Mouse (Mus musculus) ES-E14 (cell line): Measurements from ENCODE around the gene Tlr4. TPM values are rescaled to one million over a fixed set of nuclear protein-coding genes. Genes with fewer than 3 reads are reported as not detected.

Experiments used
- DNase-seq: peaks from one replicate; pipeline ENCODE4 v3.0.0-alpha.2; 2013; ENCODE audit warnings: low read depth, low spot score
- H3K27ac ChIP-seq: 2 replicates; pipeline ENCODE4 v1.5.1; 2012; ENCODE audit warnings: low read depth, mild to moderate bottlenecking, low read length, moderate library complexity, mixed read lengths; ENCODE audit not compliant: poor library complexity, insufficient read depth, severe bottlenecking
- H3K36me3 ChIP-seq: 2 replicates; pipeline ENCODE4 v1.6.1; 2012; ENCODE audit warnings: mild to moderate bottlenecking, low read length, moderate library complexity, mixed read lengths; ENCODE audit not compliant: control insufficient read depth, poor library complexity, insufficient read depth, severe bottlenecking
- H3K4me1 ChIP-seq, 2 experiments: fragments of 150-350 bp in 1 of 2; sonication (generic) in 1 of 2; 2 replicates each; pipeline ENCODE4 v1.6.1; 2012; ENCODE audit warnings: low read length in 2 of 2, mild to moderate bottlenecking in 1 of 2, mixed read lengths in 1 of 2; ENCODE audit not compliant: control insufficient read depth in 2 of 2, insufficient read depth in 2 of 2, poor library complexity in 1 of 2
- H3K4me3 ChIP-seq, 2 experiments: fragments of 150-350 bp in 1 of 2; sonication (generic) in 1 of 2; 2 replicates each; pipeline ENCODE4 v1.5.1; 2012; ENCODE audit warnings: low read length in 2 of 2, low read depth in 1 of 2, mild to moderate bottlenecking in 1 of 2, mixed read lengths in 1 of 2; ENCODE audit not compliant: insufficient read depth in 1 of 2, poor library complexity in 1 of 2, severe bottlenecking in 1 of 2
- H3K9ac ChIP-seq: 2 replicates; pipeline ENCODE4 v1.6.1; 2012; ENCODE audit warnings: low read depth, mild to moderate bottlenecking, low read length, mixed read lengths; ENCODE audit not compliant: poor library complexity, insufficient read depth, severe bottlenecking
- H3K9me3 ChIP-seq: fragments of 150-350 bp; sonication (generic); 2 replicates; pipeline ENCODE4 v1.6.1; 2012; ENCODE audit warnings: low read depth, mild to moderate bottlenecking, low read length; ENCODE audit not compliant: control insufficient read depth, insufficient read depth
- CHD2 ChIP-seq: IDR thresholded peaks from 2 replicates; pipeline ENCODE4 v1.6.1; 2014; ENCODE audit warnings: mild to moderate bottlenecking, low read depth, low read length, inconsistent platforms
- HCFC1 ChIP-seq: IDR thresholded peaks from 2 replicates; pipeline ENCODE4 v1.6.1; 2012; ENCODE audit warnings: low read length, inconsistent platforms, borderline replicate concordance; ENCODE audit not compliant: insufficient read depth
- MAFK ChIP-seq: IDR thresholded peaks from 2 replicates; pipeline ENCODE4 v1.6.1; 2014; ENCODE audit warnings: mild to moderate bottlenecking, low read depth, low read length, inconsistent platforms; ENCODE audit not compliant: insufficient read depth
- ZC3H11A ChIP-seq: IDR thresholded peaks from 2 replicates; pipeline ENCODE4 v1.6.1; 2012; ENCODE audit warnings: low read depth, mild to moderate bottlenecking, inconsistent platforms, low read length, borderline replicate concordance
- ZNF384 ChIP-seq: IDR thresholded peaks from 2 replicates; pipeline ENCODE4 v1.6.1; 2012; ENCODE audit warnings: low read depth, low read length, inconsistent platforms
- in situ Hi-C, 2 experiments: fragments of 600-800 bp; cut with MboI; formaldehyde crosslinking; loops; one replicate each; pipeline ENCODE4 v1.15.1; 2025; ENCODE audit warnings: low sequenced_read_pairs in 2 of 2, inconsistent platforms in 1 of 2; ENCODE audit not compliant: unreplicated experiment in 2 of 2
- total RNA-seq: library from RNA; depleted of rRNA; stranded (reverse); fragments of 300-350 nt; gene quantifications from 2 replicates; pipeline ENCODE4 v1.2.3, GENCODE M21; 2012

Gene Tlr4
- total RNA-seq, 1 experiment: 0.36 TPM

DNA sequence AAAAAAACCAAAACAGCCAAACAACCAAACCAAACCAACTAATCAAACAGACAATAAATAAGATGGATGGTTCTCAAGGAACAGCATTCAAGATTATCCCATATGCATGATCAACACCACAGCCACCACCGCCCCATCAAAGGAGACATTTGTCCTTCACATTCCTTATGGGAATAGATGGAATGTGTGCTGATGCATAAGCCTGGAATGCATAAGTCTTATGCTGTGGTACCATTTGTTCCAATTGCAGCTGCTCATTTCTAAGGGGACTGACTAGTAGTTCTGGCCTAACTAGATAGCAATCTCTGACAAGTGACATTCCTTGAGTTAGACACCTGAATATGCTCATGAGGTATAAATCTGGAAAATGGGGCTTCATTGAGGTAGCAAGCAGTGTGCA, 54.1 kb downstream of the Tlr4 start:
- H3K4me3 ChIP-seq: no peak overlapping the region

DNA sequence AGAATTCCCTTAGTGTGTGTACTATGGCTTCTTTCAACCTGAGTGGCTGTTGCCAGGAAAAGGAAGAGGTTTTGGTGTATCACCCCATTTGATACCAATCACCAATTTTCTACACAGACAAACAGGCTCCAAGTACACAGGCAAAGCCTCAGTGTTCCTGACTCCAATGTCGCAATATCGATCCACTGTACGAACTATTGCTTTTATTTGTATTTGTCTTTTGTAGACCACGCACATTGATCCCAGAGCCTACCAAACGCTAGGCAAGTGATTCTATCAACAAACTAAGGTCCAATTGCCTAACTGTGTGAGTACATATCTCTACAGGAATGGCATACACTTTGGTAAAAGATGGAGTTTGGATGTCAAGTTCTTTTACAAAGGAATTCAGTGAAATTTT, 55.9 kb downstream of the Tlr4 start:
- no peak overlapping the region for H3K27ac ChIP-seq
- no peaks in the 10 kb centered on the region for H3K4me1 ChIP-seq
- H3K4me3 ChIP-seq: no peak overlapping the region
- in situ Hi-C loops: no loop called here
- no peaks in the 10 kb centered on the region for H3K36me3 ChIP-seq
- no peak overlapping the region for H3K9ac ChIP-seq
- TF ChIP-seq MAFK (no peak), ZNF384 (no peak), CHD2 (no peak), ZC3H11A (no peak), HCFC1 (no peak)
- no peak for DNase-seq
- H3K9me3 ChIP-seq: no peaks in the 10 kb centered on the region

More for the DNA sequence above, 54.1 kb downstream of the Tlr4 start:
- no peak for TF ChIP-seq ZC3H11A
- no peak for TF ChIP-seq MAFK
- TF ChIP-seq ZNF384: no peak
- TF ChIP-seq HCFC1: no peak
- no peak for TF ChIP-seq CHD2
- H3K27ac ChIP-seq: no peak overlapping the region
- H3K4me1 ChIP-seq: no peaks in the 10 kb centered on the region
- H3K9ac ChIP-seq: no peak overlapping the region
- DNase-seq: no peak
- in situ Hi-C loops: no loop called here
- H3K36me3 ChIP-seq: no peaks in the 10 kb centered on the region
- H3K9me3 ChIP-seq: no peaks in the 10 kb centered on the region

- TF ChIP-seq HCFC1 (no peak), ZNF384 (no peak), MAFK (no peak)
- Histone ChIP-seq H3K9me3 (no peaks in the 10 kb centered on the region), H3K4me1 (no peaks in the 10 kb centered on the region), H3K9ac (no peak overlapping the region), H3K4me3 (no peak overlapping the region), H3K27ac (no peak overlapping the region), H3K36me3 (no peaks in the 10 kb centered on the region)
- in situ Hi-C loops: no loop called here
- no peak for DNase-seq
Observed at GRCm38 (mm10) chr4:66894547-66894946, 67.2 kb downstream of the Tlr4 start.

GRCm38 (mm10) chr4:66894981-66895380, 67.6 kb downstream of the Tlr4 start:
- H3K4me1 ChIP-seq: no peaks in the 10 kb centered on the region
- H3K9ac ChIP-seq: no peak overlapping the region
- no peak overlapping the region for H3K27ac ChIP-seq
- H3K36me3 ChIP-seq: no peaks in the 10 kb centered on the region
- H3K4me3 ChIP-seq: no peak overlapping the region
- no peak for TF ChIP-seq ZNF384
- no peak for TF ChIP-seq MAFK
- TF ChIP-seq CHD2: no peak
- no peak for TF ChIP-seq HCFC1
- no peak for TF ChIP-seq ZC3H11A
- no peak for DNase-seq
- H3K9me3 ChIP-seq: no peaks in the 10 kb centered on the region
- in situ Hi-C loops: no loop called here

GRCm38 (mm10) chr4:66900126-66900525, 72.7 kb downstream of the Tlr4 start:
- in situ Hi-C loops: no loop called here
- no peak overlapping the region for H3K27ac ChIP-seq
- H3K9me3 ChIP-seq: no peaks in the 10 kb centered on the region
- H3K36me3 ChIP-seq: no peaks in the 10 kb centered on the region
- no peak overlapping the region for H3K9ac ChIP-seq
- no peaks in the 10 kb centered on the region for H3K4me1 ChIP-seq
- no peak overlapping the region for H3K4me3 ChIP-seq
- TF ChIP-seq ZNF384 (no peak), HCFC1 (no peak), CHD2 (no peak), ZC3H11A (no peak), MAFK (no peak)
- no peak for DNase-seq
